Mouse (Mus musculus) heart, adult 2 months (tissue): ENCODE results near the gene Map3k10.

Experiments used
- CTCF ChIP-seq: fragments of 200-600 bp; IDR thresholded peaks from 2 replicates; pipeline ENCODE4 v1.8.1; 2022; ENCODE audit warnings: antibody characterized with exemption, mild to moderate bottlenecking, moderate library complexity
- EP300 ChIP-seq: fragments of 200-500 bp; IDR thresholded peaks from 2 replicates; pipeline ENCODE4 v1.6.1; 2011; ENCODE audit warnings: low read depth, low read length, control low read depth; ENCODE audit not compliant: insufficient read depth

DNA sequence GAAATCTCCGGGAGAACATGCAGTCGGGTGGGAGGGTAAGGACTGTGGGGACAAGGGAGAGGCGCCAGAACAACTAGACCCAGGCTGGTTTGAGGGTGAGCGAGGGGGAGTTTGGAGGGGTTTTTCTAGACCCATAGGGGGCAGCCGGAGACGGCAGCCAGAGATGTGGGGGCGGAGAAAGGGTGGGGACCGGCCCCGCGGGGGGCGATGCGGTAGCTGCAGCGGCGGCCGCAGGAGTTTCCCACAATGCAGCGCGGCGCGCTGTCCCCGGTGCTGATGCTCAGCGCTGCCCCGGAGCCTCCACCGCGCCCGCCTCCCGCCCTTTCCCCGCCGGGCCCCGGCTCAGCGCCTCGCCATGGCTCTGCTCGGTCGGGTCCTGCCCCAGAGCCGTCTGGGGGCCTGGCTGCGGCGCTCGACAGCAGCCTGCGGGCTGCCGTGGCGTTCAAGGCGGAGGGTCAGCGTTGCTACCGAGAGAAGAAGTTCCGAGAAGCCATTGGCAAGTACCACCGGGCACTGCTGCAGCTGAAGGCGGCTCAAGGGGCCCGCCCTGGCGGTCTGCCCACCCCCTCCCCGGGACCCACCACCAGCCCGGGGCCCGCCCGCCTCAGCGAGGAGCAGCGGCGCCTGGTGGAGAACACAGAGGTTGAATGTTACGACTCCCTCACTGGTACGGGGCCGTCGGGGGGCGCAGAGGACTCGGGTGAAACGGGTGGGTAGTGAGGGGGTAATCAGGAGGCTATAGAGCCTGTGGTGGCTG lies 20.5 kb downstream of the Map3k10 start, which contains the start of gene Ttc9b:
- TF ChIP-seq EP300, result no peak
- TF ChIP-seq CTCF, result no peak
